Mouse (Mus musculus): Measurements from ENCODE around the gene Ldlrad2. TPM values are rescaled to one million over a fixed set of nuclear protein-coding genes. Genes with fewer than 3 reads are reported as not detected.

Gene Ldlrad2
- not detected in 2 replicates for polyA plus RNA-seq (2014; fragmentation: Nextera tagmentation; extraction: Ambion mirVana)

DNA sequence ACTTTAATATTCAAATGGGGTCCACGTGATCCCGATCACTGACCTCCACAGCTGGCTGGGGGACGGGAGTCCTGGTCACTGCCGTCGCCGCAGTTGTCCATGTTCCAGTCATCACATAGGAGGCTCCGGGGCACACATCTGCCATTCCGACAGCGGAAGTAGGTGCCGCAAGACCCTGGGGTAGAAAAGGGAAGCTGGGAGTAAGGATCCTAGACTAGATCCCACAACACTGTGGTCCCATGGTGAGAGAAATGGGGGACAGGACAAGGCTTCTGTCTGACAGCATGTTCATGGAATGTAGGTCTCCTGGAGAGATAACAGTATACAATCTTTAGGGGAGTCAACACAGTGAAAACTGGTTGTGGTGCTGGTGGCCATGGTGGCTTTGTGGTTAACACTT, at the start of gene Ldlrad2:
TSS of gene Ldlrad2 (minus strand) at position 101 of the 400 bp plus-strand sequence.
- Histone ChIP-seq H3K4me2 (ENCODE audit: low read depth) (no peak within 1 kb of the TSS), H3K9ac (ENCODE audit: low read length) (no peak within 1 kb of the TSS), H3K27me3 (ENCODE audit: control insufficient read depth, insufficient read depth, low read length) (peaks cover 5% of the 10 kb centered on the region; the same call in 1 of the 2 replicates), H3K4me3 (ENCODE audit: low read depth, low read length) (no peak within 1 kb of the TSS), H3K36me3 (ENCODE audit: control insufficient read depth, insufficient read depth, low read length) (no peaks in the 10 kb centered on the region), H3K9me3 (ENCODE audit: control insufficient read depth, low read length) (no peaks in the 10 kb centered on the region), H3K27ac (ENCODE audit: low read depth, low read length) (no peak within 1 kb of the TSS), H3K4me1 (ENCODE audit: control insufficient read depth, insufficient read depth, low read length) (no peaks in the 10 kb centered on the region)
- WGBS: 86% methylated on average over 10 of the region's 10 CpGs
- ATAC-seq (ENCODE audit: insufficient read depth, low FRiP score, low TSS enrichment) (no peak), DNase-seq (ENCODE audit: low spot score) (no peak)

DNA sequence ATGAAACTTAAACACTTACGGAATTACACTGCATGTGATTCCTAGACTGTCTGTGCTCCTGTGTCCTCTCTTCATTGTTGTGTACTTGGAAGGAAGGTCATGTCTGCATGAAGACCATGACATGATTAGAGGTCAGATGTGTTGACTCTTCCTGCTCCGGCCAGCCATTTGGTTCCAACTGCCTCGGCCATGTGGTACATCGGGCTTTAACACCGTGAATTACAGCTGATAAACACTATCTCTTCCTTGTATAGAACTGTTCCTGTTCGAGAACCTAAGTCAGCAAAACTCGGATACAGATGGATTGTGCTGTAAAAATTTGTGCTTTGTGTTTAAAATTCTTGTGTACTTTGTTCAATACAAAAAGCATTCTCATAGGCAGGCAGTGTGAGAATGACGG, 48.5 kb upstream of the Ldlrad2 start:
- no peak overlapping the region for H3K4me2 ChIP-seq (ENCODE audit: low read depth)
- no peak for DNase-seq (ENCODE audit: low spot score)
- ATAC-seq (ENCODE audit: insufficient read depth, low FRiP score, low TSS enrichment): no peak

DNA sequence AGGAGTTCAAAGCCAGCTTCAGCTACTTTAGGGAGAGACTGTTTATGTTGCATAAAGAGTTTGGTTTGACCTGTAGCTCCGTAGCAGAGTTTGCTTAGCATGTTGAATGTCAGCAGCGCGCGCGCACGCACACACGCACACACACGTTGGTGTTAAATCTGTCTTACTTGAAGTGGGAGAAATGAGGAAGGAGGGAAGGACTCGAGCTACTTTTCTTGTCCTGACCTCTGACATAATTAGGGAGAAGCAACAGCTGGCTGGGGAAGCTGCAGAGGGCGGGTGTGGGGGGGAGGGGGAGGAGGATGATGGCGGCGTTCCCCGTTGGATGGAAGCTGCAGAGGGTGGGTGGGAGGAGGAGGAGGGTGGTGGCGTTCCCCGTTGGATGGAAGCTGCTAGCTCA, 35.9 kb upstream of the Ldlrad2 start:
- H3K9me3 ChIP-seq (ENCODE audit: control insufficient read depth, low read length): no peaks in the 10 kb centered on the region
- no peak for DNase-seq (ENCODE audit: low spot score)
- H3K36me3 ChIP-seq (ENCODE audit: control insufficient read depth, insufficient read depth, low read length): peaks cover 22% of the 10 kb centered on the region
- no peak overlapping the region for H3K27ac ChIP-seq (ENCODE audit: low read depth, low read length)
- no peak overlapping the region for H3K4me2 ChIP-seq (ENCODE audit: low read depth)
- no peaks in the 10 kb centered on the region for H3K27me3 ChIP-seq (ENCODE audit: control insufficient read depth, insufficient read depth, low read length)
- H3K4me1 ChIP-seq (ENCODE audit: control insufficient read depth, insufficient read depth, low read length): no peaks in the 10 kb centered on the region
- no peak overlapping the region for H3K9ac ChIP-seq (ENCODE audit: low read length)
- no peak overlapping the region for H3K4me3 ChIP-seq (ENCODE audit: low read depth, low read length)
- 83% methylated on average over 15 of the region's 15 CpGs for whole genome bisulfite sequencing
- no peak for ATAC-seq (ENCODE audit: insufficient read depth, low FRiP score, low TSS enrichment)

More for the DNA sequence above, 48.5 kb upstream of the Ldlrad2 start:
- Histone ChIP-seq H3K4me1 (ENCODE audit: control insufficient read depth, insufficient read depth, low read length) (no peaks in the 10 kb centered on the region), H3K27ac (ENCODE audit: low read depth, low read length) (no peak overlapping the region), H3K36me3 (ENCODE audit: control insufficient read depth, insufficient read depth, low read length) (peaks cover 21% of the 10 kb centered on the region), H3K9ac (ENCODE audit: low read length) (no peak overlapping the region), H3K27me3 (ENCODE audit: control insufficient read depth, insufficient read depth, low read length) (no peaks in the 10 kb centered on the region), H3K9me3 (ENCODE audit: control insufficient read depth, low read length) (no peaks in the 10 kb centered on the region), H3K4me3 (ENCODE audit: low read depth, low read length) (no peak overlapping the region)
- 93% methylated on average over 8 of the region's 8 CpGs for WGBS

DNA sequence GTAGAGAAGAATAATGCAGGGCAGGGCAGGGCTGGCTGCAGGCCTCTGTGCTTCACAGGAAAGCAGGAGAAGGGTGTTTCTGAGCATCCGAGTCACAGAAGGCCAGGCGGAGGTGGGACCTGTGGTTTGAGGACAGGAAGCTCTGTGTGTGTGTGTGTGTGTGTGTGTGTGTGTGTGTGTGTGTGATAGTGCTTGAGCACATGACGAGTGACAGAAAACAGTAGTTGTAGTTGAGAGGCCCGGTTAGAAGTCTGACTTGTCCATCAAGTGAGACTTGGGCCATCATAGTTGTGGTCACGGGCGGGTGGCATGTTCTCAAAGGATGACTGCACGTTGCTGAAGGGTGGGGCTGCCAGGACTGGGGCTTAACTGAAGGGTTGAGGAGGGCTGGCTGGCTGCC, 35.3 kb upstream of the Ldlrad2 start:
- H3K36me3 ChIP-seq (ENCODE audit: control insufficient read depth, insufficient read depth, low read length): peaks cover 22% of the 10 kb centered on the region

DNA sequence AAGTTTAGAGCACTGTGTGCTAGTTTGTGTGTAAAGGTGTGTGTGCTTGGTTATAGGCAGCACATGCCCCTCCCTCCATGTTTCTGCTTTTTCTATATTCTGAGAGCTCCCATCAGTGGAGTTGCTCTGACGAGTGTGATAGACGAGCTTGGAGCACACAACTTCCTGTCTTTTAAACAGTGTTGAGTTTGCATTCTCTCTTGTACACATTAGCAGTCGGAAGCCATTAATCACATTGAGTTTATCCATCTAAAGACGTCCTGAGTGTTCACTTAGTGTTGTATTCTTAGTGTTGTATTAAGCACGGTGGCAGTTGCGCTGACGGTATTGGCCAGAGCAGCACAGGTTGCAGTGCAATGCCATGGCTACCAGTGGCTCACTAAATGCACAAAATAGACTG, 34.9 kb upstream of the Ldlrad2 start:
- H3K27ac ChIP-seq (ENCODE audit: low read depth, low read length): no peak overlapping the region
- DNase-seq (ENCODE audit: low spot score) (no peak), ATAC-seq (ENCODE audit: insufficient read depth, low FRiP score, low TSS enrichment) (no peak)
- 83% methylated on average over 7 of the region's 7 CpGs for WGBS
- H3K9me3 ChIP-seq (ENCODE audit: control insufficient read depth, low read length): no peaks in the 10 kb centered on the region
- H3K4me1 ChIP-seq (ENCODE audit: control insufficient read depth, insufficient read depth, low read length): no peaks in the 10 kb centered on the region
- H3K4me3 ChIP-seq (ENCODE audit: low read depth, low read length): no peak overlapping the region
- no peak overlapping the region for H3K4me2 ChIP-seq (ENCODE audit: low read depth)
- H3K27me3 ChIP-seq (ENCODE audit: control insufficient read depth, insufficient read depth, low read length): no peaks in the 10 kb centered on the region
- H3K9ac ChIP-seq (ENCODE audit: low read length): no peak overlapping the region
- peaks cover 22% of the 10 kb centered on the region for H3K36me3 ChIP-seq (ENCODE audit: control insufficient read depth, insufficient read depth, low read length)

More for the DNA sequence above, 35.3 kb upstream of the Ldlrad2 start:
- Histone ChIP-seq H3K27ac (ENCODE audit: low read depth, low read length) (no peak overlapping the region), H3K4me3 (ENCODE audit: low read depth, low read length) (no peak overlapping the region), H3K27me3 (ENCODE audit: control insufficient read depth, insufficient read depth, low read length) (no peaks in the 10 kb centered on the region), H3K9me3 (ENCODE audit: control insufficient read depth, low read length) (no peaks in the 10 kb centered on the region), H3K4me1 (ENCODE audit: control insufficient read depth, insufficient read depth, low read length) (no peaks in the 10 kb centered on the region), H3K4me2 (ENCODE audit: low read depth) (no peak overlapping the region), H3K9ac (ENCODE audit: low read length) (no peak overlapping the region)
- WGBS: 98% methylated on average over 7 of the region's 7 CpGs
- DNase-seq (ENCODE audit: low spot score): no peak
- no peak for ATAC-seq (ENCODE audit: insufficient read depth, low FRiP score, low TSS enrichment)

DNA sequence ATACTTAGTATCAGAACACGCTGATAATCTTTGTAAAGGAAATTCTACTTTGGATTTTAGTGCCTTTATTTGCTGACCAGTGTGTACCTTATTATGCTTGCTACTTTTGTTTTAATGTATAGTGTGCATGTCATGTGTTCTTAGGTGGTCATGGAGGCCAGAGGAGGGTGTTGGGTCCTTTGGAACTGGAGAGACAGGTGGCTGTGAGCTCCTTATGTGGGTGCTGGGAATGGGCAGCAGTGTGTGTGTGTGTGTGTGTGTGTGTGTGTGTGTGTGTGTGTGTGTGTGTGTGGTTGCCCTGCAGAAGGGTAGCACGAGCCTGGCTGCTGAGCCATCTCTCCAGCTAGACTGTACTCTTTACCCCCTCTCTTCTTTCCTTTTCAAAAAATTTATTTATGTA, 32.7 kb upstream of the Ldlrad2 start:
- Histone ChIP-seq H3K4me2 (ENCODE audit: low read depth) (no peak overlapping the region), H3K4me3 (ENCODE audit: low read depth, low read length) (no peak overlapping the region), H3K27ac (ENCODE audit: low read depth, low read length) (no peak overlapping the region), H3K9me3 (ENCODE audit: control insufficient read depth, low read length) (no peaks in the 10 kb centered on the region), H3K9ac (ENCODE audit: low read length) (no peak overlapping the region), H3K27me3 (ENCODE audit: control insufficient read depth, insufficient read depth, low read length) (no peaks in the 10 kb centered on the region), H3K36me3 (ENCODE audit: control insufficient read depth, insufficient read depth, low read length) (peaks cover 18% of the 10 kb centered on the region), H3K4me1 (ENCODE audit: control insufficient read depth, insufficient read depth, low read length) (peaks cover 3% of the 10 kb centered on the region; the same call in 1 of the 2 replicates)
- WGBS: 100% methylated on average over 2 of the region's 2 CpGs
- ATAC-seq (ENCODE audit: insufficient read depth, low FRiP score, low TSS enrichment) (no peak), DNase-seq (ENCODE audit: low spot score) (no peak)

DNA sequence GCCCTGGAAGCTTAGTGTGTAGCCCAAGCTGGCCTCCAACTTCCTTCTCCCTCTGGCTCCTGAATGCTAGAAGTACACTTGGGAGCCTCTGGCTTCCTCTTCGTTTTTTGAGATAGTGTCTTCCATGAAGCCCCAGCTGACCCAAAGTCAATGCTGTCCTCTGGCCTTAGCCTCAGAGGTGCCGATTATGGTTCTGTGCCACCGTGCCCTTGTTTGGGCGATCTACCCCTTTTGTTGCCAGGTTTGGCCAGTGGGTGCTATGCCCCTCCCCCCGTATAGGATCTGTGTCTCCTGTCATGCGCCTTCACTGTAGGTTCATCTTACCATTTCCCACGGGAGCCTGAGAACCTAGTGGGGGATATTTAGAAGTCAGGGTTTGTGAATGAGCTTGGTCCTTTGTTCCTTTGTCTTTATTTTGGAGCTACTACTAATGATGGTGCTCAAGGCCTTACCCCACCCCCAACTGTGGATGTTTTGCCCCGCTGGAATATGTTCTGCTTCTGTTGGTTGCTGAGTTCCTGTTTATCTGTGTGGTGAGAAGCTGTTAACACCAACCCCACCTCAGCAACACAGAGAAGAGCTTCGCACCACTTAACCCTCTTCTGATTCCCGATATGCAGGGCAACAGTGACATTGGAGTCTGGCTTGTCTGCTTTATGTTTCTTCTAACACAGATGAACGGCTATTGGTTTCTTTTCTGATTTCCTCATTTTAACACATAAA, 29.2 kb upstream of the Ldlrad2 start:
- WGBS: 85% methylated on average over 11 of the region's 11 CpGs
- ATAC-seq (ENCODE audit: insufficient read depth, low FRiP score, low TSS enrichment) (no peak), DNase-seq (ENCODE audit: low spot score) (no peak)
- Histone ChIP-seq H3K27me3 (ENCODE audit: control insufficient read depth, insufficient read depth, low read length) (no peaks in the 10 kb centered on the region), H3K4me1 (ENCODE audit: control insufficient read depth, insufficient read depth, low read length) (peaks cover 3% of the 10 kb centered on the region; the same call in 1 of the 2 replicates), H3K27ac (ENCODE audit: low read depth, low read length) (no peak overlapping the region), H3K36me3 (ENCODE audit: control insufficient read depth, insufficient read depth, low read length) (peaks cover 8% of the 10 kb centered on the region), H3K4me3 (ENCODE audit: low read depth, low read length) (no peak overlapping the region), H3K9ac (ENCODE audit: low read length) (no peak overlapping the region), H3K9me3 (ENCODE audit: control insufficient read depth, low read length) (no peaks in the 10 kb centered on the region), H3K4me2 (ENCODE audit: low read depth) (no peak overlapping the region)

DNA sequence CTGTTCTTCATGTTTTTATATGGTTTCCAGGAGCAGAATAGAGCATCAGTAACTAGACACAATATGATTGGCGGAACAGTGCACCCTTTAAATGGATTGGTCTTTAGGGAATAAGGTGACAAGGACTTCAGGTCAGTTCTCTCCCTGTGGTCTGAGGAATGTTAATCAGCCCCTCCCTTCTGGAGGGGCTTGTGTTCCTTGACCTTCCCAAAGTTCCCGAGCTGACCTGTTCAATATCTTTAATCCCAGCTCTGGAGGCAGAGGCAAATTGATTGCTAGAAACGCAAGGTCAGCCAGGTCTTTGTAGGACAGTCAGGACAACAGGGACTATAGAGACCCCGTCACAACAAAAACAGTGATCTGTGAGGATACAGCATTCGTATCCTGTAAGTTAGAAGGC, 24.2 kb upstream of the Ldlrad2 start:
- Histone ChIP-seq H3K27me3 (ENCODE audit: control insufficient read depth, insufficient read depth, low read length) (no peaks in the 10 kb centered on the region), H3K9me3 (ENCODE audit: control insufficient read depth, low read length) (no peaks in the 10 kb centered on the region), H3K9ac (ENCODE audit: low read length) (no peak overlapping the region), H3K4me3 (ENCODE audit: low read depth, low read length) (no peak overlapping the region), H3K4me2 (ENCODE audit: low read depth) (no peak overlapping the region), H3K36me3 (ENCODE audit: control insufficient read depth, insufficient read depth, low read length) (no peaks in the 10 kb centered on the region), H3K27ac (ENCODE audit: low read depth, low read length) (no peak overlapping the region), H3K4me1 (ENCODE audit: control insufficient read depth, insufficient read depth, low read length) (peaks cover 15% of the 10 kb centered on the region)
- 81% methylated on average over 5 of the region's 5 CpGs for WGBS
- DNase-seq (ENCODE audit: low spot score) (no peak), ATAC-seq (ENCODE audit: insufficient read depth, low FRiP score, low TSS enrichment) (no peak)

DNA sequence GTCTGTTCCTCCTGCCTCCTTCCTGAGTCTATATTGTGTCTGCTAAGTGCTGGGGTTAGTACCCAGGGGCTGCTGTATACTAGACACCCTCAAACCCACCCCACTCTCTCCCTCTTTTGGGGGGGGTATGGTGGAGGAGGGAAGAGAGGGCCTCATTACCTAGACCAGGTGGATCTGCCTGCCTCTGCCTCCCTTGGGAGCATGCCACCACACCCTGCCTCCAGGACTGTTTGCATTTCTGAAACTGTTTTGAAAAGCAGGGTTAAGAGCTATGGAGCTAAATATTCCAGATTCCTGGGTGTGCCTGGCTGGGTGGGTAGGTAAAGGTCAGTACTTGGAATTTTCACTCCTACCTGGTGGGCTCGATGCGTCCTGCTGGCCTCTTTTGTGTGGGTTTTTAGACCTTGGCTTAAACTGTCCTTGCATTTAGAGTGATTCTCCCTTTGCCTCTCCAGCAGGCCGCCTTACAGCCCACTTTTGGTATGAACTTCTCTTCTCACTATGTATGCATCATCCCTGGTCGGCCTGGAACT, 22.8 kb upstream of the Ldlrad2 start:
- H3K4me2 ChIP-seq (ENCODE audit: low read depth): no peak overlapping the region

More for the DNA sequence above, 22.8 kb upstream of the Ldlrad2 start:
- no peaks in the 10 kb centered on the region for H3K36me3 ChIP-seq (ENCODE audit: control insufficient read depth, insufficient read depth, low read length)
- H3K4me3 ChIP-seq (ENCODE audit: low read depth, low read length): no peak overlapping the region
- no peaks in the 10 kb centered on the region for H3K9me3 ChIP-seq (ENCODE audit: control insufficient read depth, low read length)
- H3K9ac ChIP-seq (ENCODE audit: low read length): no peak overlapping the region
- WGBS: 96% methylated on average over 4 of the region's 4 CpGs
- ATAC-seq (ENCODE audit: insufficient read depth, low FRiP score, low TSS enrichment) (no peak), DNase-seq (ENCODE audit: low spot score) (no peak)
- peaks cover 12% of the 10 kb centered on the region for H3K4me1 ChIP-seq (ENCODE audit: control insufficient read depth, insufficient read depth, low read length)
- no peak overlapping the region for H3K27ac ChIP-seq (ENCODE audit: low read depth, low read length)
- H3K27me3 ChIP-seq (ENCODE audit: control insufficient read depth, insufficient read depth, low read length): no peaks in the 10 kb centered on the region

Measured in neural tube, embryonic 11.5 days (tissue).